Mouse (Mus musculus): ENCODE measurements around the gene Hoxa7. TPM values are rescaled to one million over a fixed set of nuclear protein-coding genes. Genes with fewer than 3 reads are reported as not detected.

Gene Hoxa7
- polyA plus RNA-seq, 1 experiment from 2014 or later = not detected

- Histone ChIP-seq H3K9ac (replicated peaks) (no peak overlapping the region), H3K36me3 (no peaks in the 10 kb centered on the region), H3K4me2 (replicated peaks) (no peak overlapping the region), H3K9me3 (no peaks in the 10 kb centered on the region), H3K4me1 (replicated peaks) (peaks cover 6% of the 10 kb centered on the region; the same call in 1 of the 2 replicates), H3K4me3 (replicated peaks) (no peak overlapping the region), H3K27me3 (peaks cover 98% of the 10 kb centered on the region), H3K27ac (no peak overlapping the region)
- ATAC-seq = no peak
- WGBS = 1% methylated on average over 24 of the region's 24 CpGs
Observed at GRCm38 (mm10) chr6:52262463-52263320, 41.0 kb upstream of the Hoxa7 start.

GRCm38 (mm10) chr6:52261751-52262462 lies 40.3 kb upstream of the Hoxa7 start:
- Histone ChIP-seq H3K27ac (no peak overlapping the region), H3K27me3 (peaks cover 99% of the 10 kb centered on the region), H3K9ac (replicated peaks) (no peak overlapping the region), H3K4me2 (replicated peaks) (no peak overlapping the region), H3K4me3 (replicated peaks) (no peak overlapping the region), H3K9me3 (no peaks in the 10 kb centered on the region), H3K4me1 (replicated peaks) (peaks cover 6% of the 10 kb centered on the region; the same call in 1 of the 2 replicates), H3K36me3 (no peaks in the 10 kb centered on the region)
- ATAC-seq = no peak
- 1% methylated on average over 9 of the region's 9 CpGs for WGBS

- ATAC-seq = no peak
- no peaks in the 10 kb centered on the region for H3K36me3 ChIP-seq
- WGBS = 0% methylated on average over 48 of the region's 72 CpGs
- H3K4me2 ChIP-seq (replicated peaks) = peak within 1 kb of the TSS; percentile 43
- H3K9me3 ChIP-seq = no peaks in the 10 kb centered on the region
- peaks cover 98% of the 10 kb centered on the region for H3K27me3 ChIP-seq
- H3K4me1 ChIP-seq (replicated peaks) = peaks cover 6% of the 10 kb centered on the region; the same call in 1 of the 2 replicates
- H3K27ac ChIP-seq = no peak within 1 kb of the TSS
- peak within 1 kb of the TSS; percentile 30 for H3K4me3 ChIP-seq (replicated peaks)
- no peak within 1 kb of the TSS for H3K9ac ChIP-seq (replicated peaks)
Observed at GRCm38 (mm10) chr6:52260654-52261575, 39.3 kb upstream of the Hoxa7 start, which contains the start of gene Hoxa13. Hoxa13 (minus strand) TSS chr6:52260880.

- Histone ChIP-seq H3K4me3 (replicated peaks) (no peak overlapping the region), H3K27me3 (peaks cover 98% of the 10 kb centered on the region), H3K9me3 (no peaks in the 10 kb centered on the region), H3K27ac (no peak overlapping the region), H3K36me3 (no peaks in the 10 kb centered on the region), H3K9ac (replicated peaks) (no peak overlapping the region), H3K4me2 (replicated peaks) (peak overlapping the region; percentile 43; the same call in 1 of the 2 replicates), H3K4me1 (replicated peaks) (peaks cover 6% of the 10 kb centered on the region; the same call in 1 of the 2 replicates)
- ATAC-seq = no peak
- WGBS = under 1% methylated on average over 39 of the region's 39 CpGs
Observed at GRCm38 (mm10) chr6:52259811-52260261, 38.2 kb upstream of the Hoxa7 start.

- H3K9ac ChIP-seq (replicated peaks) = no peak overlapping the region
- no peak for ATAC-seq
- H3K4me2 ChIP-seq (replicated peaks) = no peak overlapping the region
- peaks cover 97% of the 10 kb centered on the region for H3K27me3 ChIP-seq
- H3K36me3 ChIP-seq = no peaks in the 10 kb centered on the region
- no peaks in the 10 kb centered on the region for H3K9me3 ChIP-seq
- 2% methylated on average over 25 of the region's 25 CpGs for WGBS
- no peak overlapping the region for H3K27ac ChIP-seq
- no peak overlapping the region for H3K4me3 ChIP-seq (replicated peaks)
- peaks cover 6% of the 10 kb centered on the region; the same call in 1 of the 2 replicates for H3K4me1 ChIP-seq (replicated peaks)
Observed at GRCm38 (mm10) chr6:52259081-52259790, 37.6 kb upstream of the Hoxa7 start.

- under 1% methylated on average over 6 of the region's 6 CpGs for WGBS
- Histone ChIP-seq H3K9ac (replicated peaks) (no peak overlapping the region), H3K4me1 (replicated peaks) (peaks cover 9% of the 10 kb centered on the region; the same call in 1 of the 2 replicates), H3K36me3 (no peaks in the 10 kb centered on the region), H3K4me3 (replicated peaks) (no peak overlapping the region), H3K4me2 (replicated peaks) (no peak overlapping the region), H3K9me3 (no peaks in the 10 kb centered on the region), H3K27me3 (peaks cover 97% of the 10 kb centered on the region), H3K27ac (no peak overlapping the region)
- ATAC-seq = no peak
Observed at GRCm38 (mm10) chr6:52256956-52257355, 35.3 kb upstream of the Hoxa7 start.

GRCm38 (mm10) chr6:52253511-52254500 lies 32.2 kb upstream of the Hoxa7 start:
- Histone ChIP-seq H3K9ac (replicated peaks) (no peak overlapping the region), H3K36me3 (no peaks in the 10 kb centered on the region), H3K9me3 (no peaks in the 10 kb centered on the region), H3K4me3 (replicated peaks) (no peak overlapping the region), H3K27me3 (peaks cover 97% of the 10 kb centered on the region), H3K27ac (no peak overlapping the region), H3K4me1 (replicated peaks) (peaks cover 3% of the 10 kb centered on the region; the same call in 1 of the 2 replicates), H3K4me2 (replicated peaks) (no peak overlapping the region)
- ATAC-seq = no peak
- WGBS = 1% methylated on average over 59 of the region's 59 CpGs

- Histone ChIP-seq H3K36me3 (no peaks in the 10 kb centered on the region), H3K9me3 (no peaks in the 10 kb centered on the region), H3K4me2 (replicated peaks) (no peak overlapping the region), H3K27ac (no peak overlapping the region), H3K9ac (replicated peaks) (no peak overlapping the region), H3K27me3 (peaks cover 97% of the 10 kb centered on the region), H3K4me1 (replicated peaks) (peaks cover 3% of the 10 kb centered on the region; the same call in 1 of the 2 replicates), H3K4me3 (replicated peaks) (no peak overlapping the region)
- no peak for ATAC-seq
- WGBS = 1% methylated on average over 35 of the region's 35 CpGs
Observed at GRCm38 (mm10) chr6:52252775-52253376, 31.2 kb upstream of the Hoxa7 start.

GRCm38 (mm10) chr6:52252016-52252774 lies 30.5 kb upstream of the Hoxa7 start:
- peaks cover 3% of the 10 kb centered on the region; the same call in 1 of the 2 replicates for H3K4me1 ChIP-seq (replicated peaks)
- WGBS = 2% methylated on average over 24 of the region's 24 CpGs
- H3K4me2 ChIP-seq (replicated peaks) = no peak overlapping the region
- no peak for ATAC-seq
- no peak overlapping the region for H3K27ac ChIP-seq
- H3K27me3 ChIP-seq = peaks cover 98% of the 10 kb centered on the region
- no peak overlapping the region for H3K4me3 ChIP-seq (replicated peaks)
- H3K9me3 ChIP-seq = no peaks in the 10 kb centered on the region
- H3K36me3 ChIP-seq = no peaks in the 10 kb centered on the region
- H3K9ac ChIP-seq (replicated peaks) = no peak overlapping the region

Data from midbrain, embryonic 13.5 days (tissue).